Mouse (Mus musculus) erythroblast, embryonic 14.5 days (primary cell): ENCODE results near the gene Myh1.

ENCODE experiments used
- GATA1 ChIP-seq: IDR thresholded peaks from 2 replicates; pipeline ENCODE4 v1.6.1; 2012; ENCODE audit warnings: low read length, inconsistent platforms, mixed read lengths
- TAL1 ChIP-seq: IDR thresholded peaks from 3 replicates; pipeline ENCODE4 v1.6.1; 2012; ENCODE audit warnings: low read length, inconsistent platforms, mixed read lengths

DNA sequence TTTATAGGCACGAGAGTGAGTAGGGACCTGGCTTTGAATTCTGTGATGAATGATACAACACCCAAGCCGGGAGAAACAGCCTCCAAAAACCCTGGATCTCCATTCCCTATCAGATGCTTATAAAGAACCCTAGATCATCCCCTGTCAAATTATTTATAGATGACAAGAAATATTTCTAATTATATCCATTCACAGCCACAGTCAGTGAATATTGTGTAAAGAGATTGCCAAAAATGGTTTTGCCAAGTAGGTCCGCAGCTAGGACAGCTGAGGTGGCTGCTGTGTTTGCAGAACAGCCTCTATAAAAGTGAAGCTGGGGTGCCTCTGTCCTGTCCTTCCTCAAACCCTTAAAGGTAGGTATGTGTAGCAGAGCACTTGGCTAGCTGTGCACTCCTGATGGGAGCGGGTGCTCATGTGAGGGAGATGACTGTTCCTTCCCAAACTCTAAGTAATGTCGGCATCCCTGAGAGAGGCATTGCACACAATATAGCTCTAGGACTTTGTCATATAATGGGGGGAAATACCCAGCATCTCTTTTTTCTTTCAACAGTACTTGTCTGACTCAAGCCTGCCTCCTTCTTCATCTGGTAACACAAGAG is 37.7 kb downstream of the Myh1 start, which contains the start of gene Myh4:
- no peak for TF ChIP-seq GATA1
- no peak for TF ChIP-seq TAL1
